Mouse (Mus musculus): ENCODE measurements around the gene Gtf2h3.
"Not testable (repeated sequence)": the region's sequence is repeated elsewhere in the genome, so short reads cannot be mapped to it uniquely, and the experiment has no call there.

The Gtf2h3 gene

DNA sequence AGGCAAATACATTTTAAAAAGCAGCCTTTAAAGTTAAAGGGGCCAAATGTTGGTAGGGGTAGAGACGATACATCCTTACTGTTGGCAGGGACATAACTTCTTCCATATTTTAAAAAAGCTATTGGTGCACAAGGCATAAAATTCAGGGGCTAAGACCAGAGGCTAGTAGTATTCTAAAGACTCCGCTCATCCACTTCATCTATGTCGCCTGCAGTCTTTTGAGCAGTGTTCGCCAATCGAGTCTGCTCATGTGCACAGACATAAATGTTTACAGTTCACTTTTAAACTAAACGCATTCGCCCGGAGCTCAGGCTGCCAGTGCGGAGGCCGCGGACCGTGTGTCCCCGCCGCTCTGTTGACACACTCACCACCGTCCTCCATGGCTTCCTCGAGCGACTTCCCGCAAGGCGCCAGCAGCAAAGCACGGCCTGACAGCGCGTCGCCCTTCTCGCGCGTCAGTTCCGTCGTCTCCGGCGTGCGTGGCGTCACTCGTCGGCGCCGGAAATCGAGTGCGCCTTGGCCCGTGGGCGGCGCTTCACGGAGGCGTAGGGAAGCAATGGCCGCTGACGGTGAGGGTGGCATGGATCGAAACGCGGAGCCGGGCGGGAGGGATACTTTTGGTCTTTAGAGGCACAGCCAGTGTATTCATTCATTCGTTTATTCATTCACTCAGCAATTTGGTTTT lies at the start of gene Gtf2h3, which contains the start of gene Eif2b1:
Gene Gtf2h3 (plus strand): TSS at position 508 of the 685 bp plus-strand sequence.
Gene Eif2b1 (minus strand): TSS at position 499 of the 685 bp plus-strand sequence.
- peak; percentile 79 for DNase-seq (ENCODE audit: low read depth)

DNA sequence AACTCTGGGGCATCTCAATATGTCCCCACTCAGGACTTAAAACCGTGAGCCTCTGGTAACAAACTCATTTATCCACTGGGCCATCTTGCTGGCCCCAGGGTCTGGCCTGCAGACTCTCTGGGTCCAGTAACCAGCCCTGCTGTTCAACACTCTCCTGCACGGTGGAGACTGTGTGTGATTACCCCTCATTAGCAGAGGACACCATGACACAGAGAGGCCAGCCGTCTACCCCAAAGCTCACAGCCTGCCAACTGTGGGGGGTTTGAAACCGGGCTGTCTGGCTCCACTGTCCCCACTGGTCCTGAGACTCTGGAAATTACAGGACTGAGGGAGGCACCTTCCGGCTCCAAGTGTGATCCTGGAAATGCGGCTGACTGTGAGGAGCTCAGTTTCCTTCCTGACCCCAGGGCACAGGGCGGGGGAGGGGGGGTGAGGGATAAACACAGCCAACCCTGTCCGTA lies 49.7 kb upstream of the Gtf2h3 start:
- no peak for DNase-seq (ENCODE audit: low read depth)

DNA sequence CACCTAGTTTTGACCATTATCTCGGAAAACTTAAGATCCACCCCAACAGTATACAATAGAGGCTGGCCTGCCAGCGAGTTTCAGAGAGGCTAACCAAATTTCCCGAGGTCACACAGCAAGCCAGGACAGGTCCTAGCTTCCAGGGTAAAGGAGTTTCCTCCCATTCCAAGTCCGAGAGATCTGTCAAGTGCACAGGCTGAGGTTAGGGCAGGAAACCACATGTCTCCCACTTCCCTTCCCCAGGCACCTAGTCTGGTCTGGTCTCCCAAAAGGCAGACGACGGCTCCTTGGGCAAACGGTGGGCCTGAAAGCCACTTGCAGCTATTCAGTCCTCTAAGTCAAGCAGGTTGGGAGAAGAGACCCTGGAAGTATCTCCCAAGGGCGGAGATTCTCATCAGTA lies 49.2 kb upstream of the Gtf2h3 start:
- DNase-seq (ENCODE audit: low read depth) = no peak

GRCm38 (mm10) chr5:124530655-124531582 lies 48.0 kb upstream of the Gtf2h3 start, which contains the start of gene Rilpl1:
Rilpl1 (minus strand) TSS chr5:124531391.
- no peak for DNase-seq (ENCODE audit: low read depth)

- DNase-seq (ENCODE audit: low read depth) = no peak
Observed at GRCm38 (mm10) chr5:124531583-124531930, 47.4 kb upstream of the Gtf2h3 start.

DNA sequence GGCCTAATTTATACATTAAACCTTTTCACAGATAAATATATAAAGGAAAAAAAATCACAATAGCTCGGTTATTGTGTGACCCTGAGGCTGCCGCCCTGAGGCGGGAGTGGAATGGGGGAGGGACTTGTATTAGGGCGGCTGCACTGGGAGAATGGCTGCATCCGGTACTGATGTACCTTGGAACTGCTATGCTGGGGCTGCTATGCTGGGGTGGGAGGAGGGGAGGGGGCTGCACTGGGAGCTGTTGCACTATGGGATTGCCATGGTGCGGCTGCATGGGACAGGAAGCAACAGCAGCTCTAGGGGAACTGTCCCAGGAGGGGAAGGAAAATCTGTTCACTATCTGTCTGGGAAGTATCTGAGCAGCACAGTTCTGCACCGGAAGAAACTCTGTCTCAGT lies 46.5 kb upstream of the Gtf2h3 start:
- DNase-seq (ENCODE audit: low read depth) = no peak

- no peak for DNase-seq (ENCODE audit: low read depth)
Observed at GRCm38 (mm10) chr5:124535016-124535415, 43.9 kb upstream of the Gtf2h3 start.

DNA sequence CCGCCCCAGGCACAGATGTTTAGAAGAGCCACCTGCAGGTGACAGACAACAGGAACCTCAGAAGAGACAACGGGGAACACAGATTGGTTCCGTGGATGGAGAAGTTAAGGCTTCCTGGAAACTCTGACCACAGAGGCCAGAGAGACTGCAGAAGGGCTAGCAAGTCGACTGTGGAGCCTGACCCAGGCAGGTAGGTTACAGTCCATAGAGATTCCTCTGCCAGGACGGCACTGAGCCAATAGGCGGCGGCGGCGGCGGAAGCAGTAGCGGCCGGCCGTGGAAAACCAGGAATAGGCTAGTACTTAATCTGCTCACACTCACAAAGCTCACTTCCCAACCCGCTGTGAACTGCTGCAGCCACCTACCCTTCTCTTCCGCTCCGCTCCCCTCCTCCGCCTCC lies 42.2 kb upstream of the Gtf2h3 start:
- DNase-seq (ENCODE audit: low read depth) = no peak

DNA sequence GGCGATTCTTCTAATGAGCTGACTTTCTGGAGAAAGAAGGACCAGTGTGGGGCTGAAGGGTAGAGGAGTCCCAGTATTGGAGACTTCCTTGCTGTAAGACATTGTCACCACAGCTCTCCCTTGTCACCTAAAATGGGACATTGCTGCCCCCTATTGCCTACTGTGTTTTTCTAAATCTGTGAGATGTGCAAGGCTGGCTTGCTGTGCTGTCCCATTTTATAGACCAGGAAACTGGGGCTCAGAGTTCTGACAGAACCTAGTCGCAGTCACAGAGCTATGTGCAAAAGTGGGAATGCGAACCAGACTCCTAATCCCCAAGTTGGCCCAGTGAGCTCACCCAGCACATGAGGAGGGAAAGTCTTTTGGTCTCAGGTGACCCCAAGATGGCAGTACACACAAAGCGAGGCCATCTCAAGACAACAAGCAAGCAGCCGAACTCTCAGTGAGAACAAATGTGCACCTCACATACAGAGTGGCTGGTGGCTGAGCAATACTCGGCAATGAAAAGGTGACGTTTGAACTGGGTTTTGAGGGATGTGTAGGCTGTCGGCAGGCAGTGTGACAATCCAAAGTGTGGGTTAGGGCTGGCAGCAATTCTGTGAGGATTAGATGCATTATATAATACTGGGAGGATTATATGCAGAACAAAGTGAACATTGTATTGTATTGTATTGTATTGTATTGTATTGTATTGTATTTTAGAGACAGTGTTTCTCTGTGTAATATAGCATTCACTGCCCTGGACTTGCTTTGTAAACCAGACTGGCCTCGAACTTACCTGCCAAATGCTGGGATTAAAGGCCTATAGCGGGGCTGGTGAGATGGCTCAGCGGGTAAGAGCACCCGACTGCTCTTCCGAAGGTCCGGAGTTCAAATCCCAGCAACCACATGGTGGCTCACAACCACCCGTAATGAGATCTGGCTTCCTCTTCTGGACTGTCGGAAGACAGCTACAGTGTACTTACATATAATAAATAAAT lies 39.8 kb upstream of the Gtf2h3 start:
- DNase-seq (ENCODE audit: low read depth) = no peak

DNA sequence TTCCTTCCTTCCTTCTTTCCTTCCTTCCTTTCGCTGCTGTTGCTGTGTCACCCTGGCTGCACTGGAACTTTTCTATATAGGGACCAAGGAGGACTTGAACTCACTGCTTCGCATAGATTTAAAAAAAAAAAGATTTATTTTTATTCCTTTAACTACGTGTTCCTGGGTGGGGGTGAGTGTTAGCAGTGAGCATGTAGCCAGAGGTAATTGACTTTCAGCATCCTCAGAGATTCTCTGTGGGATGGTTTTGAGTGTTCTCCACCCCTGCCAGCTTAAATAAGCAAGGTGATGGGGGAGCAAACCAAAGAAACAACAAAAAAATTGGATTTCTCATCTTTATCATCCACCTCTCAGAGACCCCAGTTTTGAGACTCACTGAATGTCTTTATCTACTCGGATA lies 39.0 kb upstream of the Gtf2h3 start:
- no peak for DNase-seq (ENCODE audit: low read depth)

- DNase-seq (ENCODE audit: low read depth) = peak; percentile 93
Observed at GRCm38 (mm10) chr5:124540383-124540786, 38.6 kb upstream of the Gtf2h3 start, which contains the start of gene Tmed2. Tmed2 (plus strand) TSS chr5:124540695.

GRCm38 (mm10) chr5:124540905-124541601 lies 37.9 kb upstream of the Gtf2h3 start:
- DNase-seq (ENCODE audit: low read depth) = no peak

- DNase-seq (ENCODE audit: low read depth) = no peak
Observed at GRCm38 (mm10) chr5:124541602-124541973, 37.4 kb upstream of the Gtf2h3 start.

DNA sequence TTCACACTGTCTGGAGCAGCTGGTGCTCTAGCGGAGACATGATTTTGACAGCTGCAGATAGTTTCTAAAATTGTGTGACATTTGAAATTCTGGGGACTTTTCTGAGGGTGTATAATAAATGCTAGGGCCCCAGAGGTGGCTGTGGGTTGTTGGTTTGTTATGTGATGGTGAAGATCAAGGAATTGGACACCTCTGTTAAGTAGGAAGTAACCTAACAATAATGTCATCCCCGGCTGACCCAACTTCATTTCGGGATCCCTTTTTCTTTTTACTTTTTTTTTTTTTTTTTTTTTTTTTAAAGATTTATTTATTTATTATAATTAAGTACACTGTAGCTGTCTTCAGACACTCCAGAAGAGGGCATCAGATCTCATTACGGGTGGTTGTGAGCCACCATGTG lies 28.2 kb upstream of the Gtf2h3 start:
- DNase-seq (ENCODE audit: low read depth) = not testable (repeated sequence)

GRCm38 (mm10) chr5:124551349-124552093 lies 27.4 kb upstream of the Gtf2h3 start:
- DNase-seq (ENCODE audit: low read depth) = not testable (repeated sequence)

- DNase-seq (ENCODE audit: low read depth) = no peak
Observed at GRCm38 (mm10) chr5:124552094-124552472, 26.9 kb upstream of the Gtf2h3 start.

GRCm38 (mm10) chr5:124552558-124553307 lies 26.2 kb upstream of the Gtf2h3 start, which contains the start of gene Ddx55:
Ddx55 (plus strand) TSS chr5:124552864.
- DNase-seq (ENCODE audit: low read depth) = peak; percentile 76

- no peak for DNase-seq (ENCODE audit: low read depth)
Observed at GRCm38 (mm10) chr5:124553607-124554006, 25.3 kb upstream of the Gtf2h3 start.

DNA sequence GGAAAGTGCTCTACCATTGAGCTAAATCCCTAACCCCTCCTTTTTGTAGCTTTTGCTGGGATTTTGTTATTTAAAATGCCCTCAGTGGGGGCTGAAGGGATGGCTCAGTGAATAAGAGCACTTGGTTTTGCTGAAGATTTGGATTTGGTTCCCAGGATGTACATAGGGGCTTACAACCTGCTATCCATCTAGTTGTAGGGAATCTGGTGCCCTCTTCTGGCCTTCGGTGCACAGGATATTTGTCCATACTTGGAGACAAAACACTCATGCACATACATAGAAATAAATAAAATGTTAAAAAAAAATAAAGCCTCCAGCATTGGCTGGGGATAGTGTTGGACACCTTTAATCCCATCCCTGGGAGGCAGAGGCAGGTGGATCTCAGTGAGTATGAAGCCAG lies 23.8 kb upstream of the Gtf2h3 start:
- no peak for DNase-seq (ENCODE audit: low read depth)

GRCm38 (mm10) chr5:124571068-124571467 lies 7.9 kb upstream of the Gtf2h3 start:
- DNase-seq (ENCODE audit: low read depth) = no peak

Measured in fibroblast of lung, adult 2 months (primary cell).